Mouse (Mus musculus) thymus, adult 18-20 months (tissue): ENCODE measurements around the gene Vwa3a.

Source experiments
- DNase-seq, 2 experiments: peaks; one replicate each; pipeline ENCODE4 v3.0.0; 2022; ENCODE audit warnings: mixed read lengths in 2 of 2

The Vwa3a gene

DNA sequence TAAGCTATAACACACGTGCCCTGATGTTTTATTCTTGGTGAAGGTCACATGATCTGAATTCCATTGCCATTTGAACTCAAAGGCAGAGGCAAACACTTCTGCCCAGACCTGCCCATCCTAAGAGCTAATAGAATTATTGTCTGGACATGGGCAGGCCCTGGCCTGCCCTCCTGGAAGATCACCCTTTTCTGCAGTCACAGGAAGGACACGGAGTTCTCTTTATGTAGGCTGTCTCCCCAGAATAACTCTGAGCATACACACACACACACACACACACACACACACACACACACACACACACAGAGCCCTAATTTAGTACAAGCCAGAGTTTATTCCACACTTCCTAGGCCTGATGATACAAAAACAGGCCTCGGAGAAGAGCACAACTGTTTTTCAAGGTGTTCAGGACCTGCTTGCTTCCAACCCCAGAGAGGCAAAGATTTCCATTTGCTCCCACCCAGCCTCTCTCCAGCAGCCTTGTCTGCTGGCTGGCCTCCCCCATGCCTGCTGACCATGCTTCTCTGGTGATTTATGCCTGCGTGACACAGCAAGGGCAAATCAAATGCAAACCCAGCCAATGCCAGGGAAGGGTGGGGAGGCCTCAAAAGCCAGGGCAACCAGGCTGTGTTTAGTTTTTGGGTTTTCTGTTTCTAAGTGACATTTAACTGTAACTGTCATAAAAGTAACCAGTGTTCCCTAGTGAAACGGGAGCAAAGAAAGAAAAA, 99.5 kb downstream of the Vwa3a start:
- DNase-seq: no peak

- DNase-seq: no peak
Measured at GRCm38 (mm10) chr7:120839786-120840185, 100.7 kb downstream of the Vwa3a start.

DNA sequence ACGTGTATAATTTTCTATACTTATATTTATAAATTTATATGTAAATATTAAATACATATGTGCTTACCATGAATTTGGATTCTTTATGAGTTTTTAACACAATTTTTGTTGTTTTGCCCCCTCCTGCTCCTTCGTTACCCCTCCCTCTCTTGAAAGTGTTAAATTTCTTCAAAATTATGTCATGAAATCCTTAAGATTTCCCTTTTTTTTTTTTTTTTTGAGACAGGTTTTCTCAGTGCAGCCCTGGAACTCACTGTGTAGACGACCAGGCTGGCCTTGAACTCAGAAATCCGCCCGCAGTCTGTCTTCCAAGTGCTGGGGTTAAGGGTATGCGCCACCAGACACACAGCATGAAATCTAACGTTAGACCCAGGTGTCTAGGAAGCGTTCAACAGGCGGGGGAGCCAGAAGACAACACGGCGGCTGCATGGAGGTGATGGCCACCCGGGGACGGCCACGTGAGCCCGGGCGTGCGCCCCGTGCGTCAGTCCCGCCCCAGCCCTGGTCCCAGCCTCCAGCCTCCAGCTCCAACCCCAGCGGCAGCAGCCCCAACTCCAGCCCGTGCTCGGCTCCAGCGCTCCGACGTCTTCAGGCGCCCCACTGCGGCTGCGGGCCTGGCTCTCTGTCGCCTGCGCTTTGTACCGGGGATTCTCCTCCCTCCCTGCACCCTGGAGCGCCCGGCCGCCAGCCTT, 103.4 kb downstream of the Vwa3a start, which contains the start of gene Eef2k:
Gene Eef2k, plus strand, starts transcription at position 487 of the 692 bp plus-strand sequence.
- DNase-seq: peak; percentile 76 to 82

DNA sequence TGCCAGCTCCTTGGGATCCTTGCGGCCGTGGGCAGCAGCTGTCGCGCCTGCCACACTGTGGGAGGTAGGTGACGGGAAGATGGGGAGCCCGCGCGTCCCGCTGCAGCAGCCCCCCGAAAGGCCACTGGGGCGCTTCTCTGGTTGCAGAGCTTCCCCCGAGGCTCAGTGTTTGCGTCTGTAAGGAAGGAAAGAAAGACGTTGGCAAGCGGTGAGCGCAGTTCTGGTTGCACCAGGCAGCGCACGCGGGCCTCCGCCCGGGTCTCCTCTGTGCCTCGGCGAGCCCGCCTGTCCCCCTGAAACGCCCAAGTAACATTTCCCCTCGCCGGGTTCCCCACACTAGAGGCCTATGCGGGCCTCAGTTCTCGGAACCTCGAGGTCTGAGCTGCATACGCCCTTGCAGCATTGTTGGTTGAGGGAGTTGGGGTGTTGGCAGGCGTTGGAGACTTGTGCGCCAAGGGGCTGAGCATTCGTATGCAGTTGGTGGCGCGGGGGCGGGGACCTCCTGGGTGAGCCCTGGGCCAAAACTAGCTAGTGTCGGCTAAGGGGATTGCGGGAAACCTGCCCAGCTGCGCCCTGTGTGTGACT, 104.0 kb downstream of the Vwa3a start:
- peak; percentile 72 to 75 for DNase-seq

DNA sequence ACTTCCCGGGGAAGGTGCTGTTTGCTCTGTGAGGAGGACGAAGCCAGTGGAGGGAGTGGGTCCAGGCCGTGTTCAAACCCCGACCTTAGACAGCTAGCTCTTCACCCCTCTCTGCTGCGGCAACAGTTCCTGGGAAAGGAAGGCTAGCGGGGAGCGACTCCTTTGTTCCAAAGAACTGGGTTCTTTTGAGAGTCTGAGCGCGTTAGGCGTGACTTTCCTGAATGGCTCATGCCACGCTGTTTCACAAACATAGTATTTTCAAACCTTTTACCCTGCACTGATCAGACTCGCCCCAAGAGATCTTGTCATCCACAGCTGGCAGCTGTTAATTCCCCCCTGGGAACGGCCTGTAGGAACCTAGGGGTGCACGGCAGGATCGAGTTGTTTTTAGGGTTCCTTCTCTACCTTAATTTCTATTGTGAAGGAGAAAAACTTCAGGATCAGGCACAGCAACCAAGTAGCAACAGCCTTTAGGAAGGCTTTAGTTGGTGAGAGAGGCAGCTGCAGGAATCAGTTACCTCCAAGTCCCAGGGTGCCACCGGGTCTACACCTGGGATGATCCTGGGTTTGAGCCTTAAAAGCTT, 104.8 kb downstream of the Vwa3a start:
- no peak for DNase-seq

DNA sequence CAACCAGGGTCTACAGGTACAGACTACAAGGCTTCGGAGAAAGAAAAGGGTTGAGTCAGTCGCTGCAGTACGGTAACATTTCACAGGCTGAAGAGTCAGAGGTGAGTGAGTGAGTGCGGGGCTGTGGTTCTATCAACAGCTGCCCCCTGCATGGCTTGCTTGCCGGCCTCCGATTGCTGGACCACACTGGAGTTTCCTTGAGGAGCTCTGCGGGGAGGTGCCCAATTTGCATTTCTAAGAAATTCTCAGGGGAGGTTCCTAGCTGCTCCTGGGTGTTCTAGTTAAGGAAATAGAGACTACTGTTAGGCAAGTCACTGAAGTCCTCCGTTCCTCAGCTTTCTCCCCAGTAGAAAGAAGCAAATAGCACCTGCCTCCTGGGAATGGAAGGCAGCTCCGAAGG, 105.6 kb downstream of the Vwa3a start:
- DNase-seq: no peak

DNA sequence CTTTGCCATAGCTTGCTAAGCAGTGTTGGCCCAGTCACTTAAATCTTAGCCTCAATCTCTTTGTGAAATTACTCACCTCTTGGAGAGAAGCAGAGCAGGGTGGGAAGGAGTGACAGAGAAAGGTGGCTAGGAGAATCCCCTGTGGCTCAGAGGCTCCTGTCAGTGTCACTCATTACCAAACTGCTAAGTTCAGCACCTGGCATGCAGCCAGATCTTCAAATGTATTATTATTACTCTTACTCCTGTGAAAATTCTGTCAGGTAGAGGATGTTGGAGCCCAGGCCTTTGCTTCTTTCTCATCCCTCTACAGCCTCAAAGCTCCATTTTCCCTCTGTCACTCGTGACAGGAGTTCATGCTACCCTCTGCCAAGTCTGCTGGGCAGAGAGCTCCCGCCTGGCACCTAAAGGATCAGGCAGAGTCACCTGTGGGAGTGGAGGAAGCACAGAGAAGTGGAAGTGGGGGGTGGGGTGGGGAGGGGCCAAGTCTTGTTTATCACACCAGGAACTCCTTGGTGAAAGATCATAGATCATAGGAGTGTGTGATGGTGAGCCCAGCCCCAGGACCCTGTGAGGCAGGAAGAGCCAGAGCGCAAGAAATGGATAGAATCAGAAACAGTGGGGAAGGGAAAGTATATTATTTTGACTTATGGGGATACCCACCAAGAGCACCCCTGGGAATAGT, 109.9 kb downstream of the Vwa3a start:
- DNase-seq: no peak

DNA sequence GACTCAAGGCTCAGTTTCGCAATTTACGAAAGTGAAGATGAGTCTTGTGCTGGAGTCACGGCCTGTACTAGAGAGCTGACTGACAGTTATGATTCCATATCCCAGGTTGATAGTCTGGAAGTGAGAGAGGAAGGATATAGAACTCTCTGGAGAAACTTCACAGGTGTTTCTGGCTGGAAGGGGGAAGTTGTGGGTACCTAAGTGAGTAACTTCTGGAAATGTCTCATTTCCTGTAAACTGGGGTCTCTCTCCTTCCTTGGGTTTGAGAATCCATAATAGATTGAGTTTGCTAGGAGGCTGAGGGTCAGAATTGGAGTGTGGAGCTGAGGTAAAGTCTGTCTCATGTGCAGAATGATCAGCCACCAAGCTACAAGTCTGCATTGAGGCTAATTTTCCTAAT, 111.0 kb downstream of the Vwa3a start:
- no peak for DNase-seq
